Mouse (Mus musculus): ENCODE data around the gene Gpatch8. TPM values are rescaled to one million over a fixed set of nuclear protein-coding genes. Genes with fewer than 3 reads are reported as not detected.
"Not testable (repeated sequence)": the region's sequence is repeated elsewhere in the genome, so short reads cannot be mapped to it uniquely, and the experiment has no call there.

The Gpatch8 gene
- polyA plus RNA-seq, 1 experiment from 2014 or later: 68.1 TPM

GRCm38 (mm10) chr11:102540286-102540685 is 15.9 kb downstream of the Gpatch8 start:
- not testable (repeated sequence) for H3K4me1 ChIP-seq (replicated peaks; ENCODE audit: control insufficient read depth, insufficient read depth, low read length); H3K27me3 ChIP-seq (ENCODE audit: control insufficient read depth, insufficient read depth, low read length); DNase-seq (ENCODE audit: low spot score); H3K4me2 ChIP-seq (replicated peaks; ENCODE audit: low read depth, low read length); H3K36me3 ChIP-seq (ENCODE audit: control insufficient read depth, insufficient read depth, low read length); ATAC-seq (ENCODE audit: low FRiP score); H3K4me3 ChIP-seq (ENCODE audit: low read depth, low read length); H3K9ac ChIP-seq (ENCODE audit: low read depth, low read length); H3K9me3 ChIP-seq (ENCODE audit: control insufficient read depth, low read length); H3K27ac ChIP-seq (ENCODE audit: low read depth, low read length)

DNA sequence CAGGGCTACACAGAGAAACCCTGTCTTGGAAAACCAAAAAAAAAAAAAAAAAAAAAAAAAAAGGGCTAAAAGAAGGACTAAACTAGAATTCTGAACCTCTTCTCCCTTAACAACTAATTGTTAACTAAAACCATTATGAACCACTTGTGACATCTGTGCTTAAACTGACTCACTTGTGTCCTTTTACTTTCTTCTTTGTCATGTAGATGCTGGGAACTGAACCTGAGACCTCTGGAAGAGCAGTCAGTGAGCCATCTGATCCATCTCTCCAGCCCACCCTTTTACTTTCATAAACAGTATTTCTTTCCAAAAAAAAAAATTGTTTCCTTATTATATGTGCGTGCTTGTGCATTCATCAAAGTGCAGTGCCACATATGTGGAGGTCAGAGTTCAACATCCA is 16.5 kb downstream of the Gpatch8 start:
- Histone ChIP-seq H3K27ac (ENCODE audit: low read depth, low read length) (no peak overlapping the region), H3K4me3 (ENCODE audit: low read depth, low read length) (no peak overlapping the region), H3K27me3 (ENCODE audit: control insufficient read depth, insufficient read depth, low read length) (no peaks in the 10 kb centered on the region), H3K9ac (ENCODE audit: low read depth, low read length) (no peak overlapping the region), H3K4me1 (replicated peaks; ENCODE audit: control insufficient read depth, insufficient read depth, low read length) (no peaks in the 10 kb centered on the region), H3K9me3 (ENCODE audit: control insufficient read depth, low read length) (no peaks in the 10 kb centered on the region), H3K36me3 (ENCODE audit: control insufficient read depth, insufficient read depth, low read length) (no peaks in the 10 kb centered on the region), H3K4me2 (replicated peaks; ENCODE audit: low read depth, low read length) (no peak overlapping the region)
- no peak for DNase-seq (ENCODE audit: low spot score)
- ATAC-seq (ENCODE audit: low FRiP score): no peak
- 47% methylated on average over 1 of the region's 1 CpGs for WGBS

GRCm38 (mm10) chr11:102536210-102536609 is 20.0 kb downstream of the Gpatch8 start:
- WGBS: 77% methylated on average over 3 of the region's 3 CpGs
- Histone ChIP-seq H3K4me3 (ENCODE audit: low read depth, low read length) (no peak overlapping the region), H3K27me3 (ENCODE audit: control insufficient read depth, insufficient read depth, low read length) (no peaks in the 10 kb centered on the region), H3K4me2 (replicated peaks; ENCODE audit: low read depth, low read length) (no peak overlapping the region), H3K36me3 (ENCODE audit: control insufficient read depth, insufficient read depth, low read length) (no peaks in the 10 kb centered on the region), H3K9me3 (ENCODE audit: control insufficient read depth, low read length) (no peaks in the 10 kb centered on the region), H3K9ac (ENCODE audit: low read depth, low read length) (no peak overlapping the region), H3K4me1 (replicated peaks; ENCODE audit: control insufficient read depth, insufficient read depth, low read length) (no peaks in the 10 kb centered on the region), H3K27ac (ENCODE audit: low read depth, low read length) (no peak overlapping the region)
- DNase-seq (ENCODE audit: low spot score) (no peak), ATAC-seq (ENCODE audit: low FRiP score) (no peak)

- Histone ChIP-seq H3K9ac (ENCODE audit: low read depth, low read length) (no peak overlapping the region), H3K4me2 (replicated peaks; ENCODE audit: low read depth, low read length) (no peak overlapping the region), H3K36me3 (ENCODE audit: control insufficient read depth, insufficient read depth, low read length) (no peaks in the 10 kb centered on the region), H3K4me3 (ENCODE audit: low read depth, low read length) (no peak overlapping the region), H3K27ac (ENCODE audit: low read depth, low read length) (no peak overlapping the region), H3K4me1 (replicated peaks; ENCODE audit: control insufficient read depth, insufficient read depth, low read length) (no peaks in the 10 kb centered on the region), H3K9me3 (ENCODE audit: control insufficient read depth, low read length) (no peaks in the 10 kb centered on the region), H3K27me3 (ENCODE audit: control insufficient read depth, insufficient read depth, low read length) (no peaks in the 10 kb centered on the region)
- no peak for ATAC-seq (ENCODE audit: low FRiP score)
- DNase-seq (ENCODE audit: low spot score): no peak
- 87% methylated on average over 2 of the region's 2 CpGs for WGBS
Observed at GRCm38 (mm10) chr11:102534078-102534477, 22.1 kb downstream of the Gpatch8 start.

GRCm38 (mm10) chr11:102531425-102531824 is 24.8 kb downstream of the Gpatch8 start:
- Histone ChIP-seq H3K27ac (ENCODE audit: low read depth, low read length) (no peak overlapping the region), H3K9me3 (ENCODE audit: control insufficient read depth, low read length) (no peaks in the 10 kb centered on the region), H3K27me3 (ENCODE audit: control insufficient read depth, insufficient read depth, low read length) (no peaks in the 10 kb centered on the region), H3K4me2 (replicated peaks; ENCODE audit: low read depth, low read length) (no peak overlapping the region), H3K36me3 (ENCODE audit: control insufficient read depth, insufficient read depth, low read length) (no peaks in the 10 kb centered on the region), H3K4me1 (replicated peaks; ENCODE audit: control insufficient read depth, insufficient read depth, low read length) (no peaks in the 10 kb centered on the region), H3K4me3 (ENCODE audit: low read depth, low read length) (no peak overlapping the region), H3K9ac (ENCODE audit: low read depth, low read length) (no peak overlapping the region)
- DNase-seq (ENCODE audit: low spot score) (no peak), ATAC-seq (ENCODE audit: low FRiP score) (no peak)
- 59% methylated on average over 5 of the region's 5 CpGs for WGBS

- no peak for ATAC-seq (ENCODE audit: low FRiP score)
- H3K9ac ChIP-seq (ENCODE audit: low read depth, low read length): no peak overlapping the region
- no peak overlapping the region for H3K4me3 ChIP-seq (ENCODE audit: low read depth, low read length)
- no peaks in the 10 kb centered on the region for H3K4me1 ChIP-seq (replicated peaks; ENCODE audit: control insufficient read depth, insufficient read depth, low read length)
- H3K27ac ChIP-seq (ENCODE audit: low read depth, low read length): no peak overlapping the region
- H3K4me2 ChIP-seq (replicated peaks; ENCODE audit: low read depth, low read length): no peak overlapping the region
- no peaks in the 10 kb centered on the region for H3K9me3 ChIP-seq (ENCODE audit: control insufficient read depth, low read length)
- 96% methylated on average over 1 of the region's 1 CpGs for WGBS
- peaks cover 2% of the 10 kb centered on the region; the same call in 1 of the 2 replicates for H3K36me3 ChIP-seq (ENCODE audit: control insufficient read depth, insufficient read depth, low read length)
- H3K27me3 ChIP-seq (ENCODE audit: control insufficient read depth, insufficient read depth, low read length): no peaks in the 10 kb centered on the region
- no peak for DNase-seq (ENCODE audit: low spot score)
Observed at GRCm38 (mm10) chr11:102514793-102515424, 41.3 kb downstream of the Gpatch8 start.

DNA sequence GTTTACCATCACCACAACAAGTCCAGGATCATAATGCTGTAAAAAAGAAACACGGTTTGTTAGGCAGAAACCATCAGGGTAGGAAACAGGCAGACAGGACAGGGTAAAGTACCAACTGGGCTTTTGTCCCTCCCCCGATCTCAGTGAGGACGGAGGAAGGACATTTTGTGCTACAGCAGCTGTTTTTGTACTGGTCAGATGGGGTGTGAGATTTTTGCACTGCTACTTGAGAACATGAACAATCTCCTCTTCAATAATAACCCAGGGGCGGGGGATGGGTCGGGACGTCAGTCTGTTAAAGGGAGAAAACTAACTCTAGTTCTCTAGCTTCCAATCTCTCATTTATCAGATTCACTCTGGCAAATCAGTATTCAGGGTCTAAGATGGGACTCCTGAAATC is 46.0 kb downstream of the Gpatch8 start:
- Histone ChIP-seq H3K4me2 (replicated peaks; ENCODE audit: low read depth, low read length) (no peak overlapping the region), H3K27me3 (ENCODE audit: control insufficient read depth, insufficient read depth, low read length) (no peaks in the 10 kb centered on the region), H3K36me3 (ENCODE audit: control insufficient read depth, insufficient read depth, low read length) (no peaks in the 10 kb centered on the region), H3K27ac (ENCODE audit: low read depth, low read length) (no peak overlapping the region), H3K4me1 (replicated peaks; ENCODE audit: control insufficient read depth, insufficient read depth, low read length) (no peaks in the 10 kb centered on the region), H3K9ac (ENCODE audit: low read depth, low read length) (no peak overlapping the region), H3K4me3 (ENCODE audit: low read depth, low read length) (no peak overlapping the region), H3K9me3 (ENCODE audit: control insufficient read depth, low read length) (no peaks in the 10 kb centered on the region)
- 72% methylated on average over 6 of the region's 6 CpGs for WGBS
- ATAC-seq (ENCODE audit: low FRiP score) (no peak), DNase-seq (ENCODE audit: low spot score) (no peak)

GRCm38 (mm10) chr11:102496732-102497131 is 59.5 kb downstream of the Gpatch8 start:
- peaks cover 7% of the 10 kb centered on the region; the same call in 1 of the 2 replicates for H3K36me3 ChIP-seq (ENCODE audit: control insufficient read depth, insufficient read depth, low read length)
- no peak overlapping the region for H3K4me3 ChIP-seq (ENCODE audit: low read depth, low read length)
- ATAC-seq (ENCODE audit: low FRiP score) (no peak), DNase-seq (ENCODE audit: low spot score) (no peak)
- WGBS: 89% methylated on average over 2 of the region's 2 CpGs
- H3K9ac ChIP-seq (ENCODE audit: low read depth, low read length): no peak overlapping the region
- no peaks in the 10 kb centered on the region for H3K27me3 ChIP-seq (ENCODE audit: control insufficient read depth, insufficient read depth, low read length)
- H3K4me1 ChIP-seq (replicated peaks; ENCODE audit: control insufficient read depth, insufficient read depth, low read length): no peaks in the 10 kb centered on the region
- H3K4me2 ChIP-seq (replicated peaks; ENCODE audit: low read depth, low read length): no peak overlapping the region
- no peaks in the 10 kb centered on the region for H3K9me3 ChIP-seq (ENCODE audit: control insufficient read depth, low read length)
- H3K27ac ChIP-seq (ENCODE audit: low read depth, low read length): no peak overlapping the region

GRCm38 (mm10) chr11:102496206-102496605 is 60.0 kb downstream of the Gpatch8 start:
- no peak overlapping the region for H3K27ac ChIP-seq (ENCODE audit: low read depth, low read length)
- H3K36me3 ChIP-seq (ENCODE audit: control insufficient read depth, insufficient read depth, low read length): peaks cover 7% of the 10 kb centered on the region; the same call in 1 of the 2 replicates
- no peak for ATAC-seq (ENCODE audit: low FRiP score)
- DNase-seq (ENCODE audit: low spot score): no peak
- H3K4me1 ChIP-seq (replicated peaks; ENCODE audit: control insufficient read depth, insufficient read depth, low read length): no peaks in the 10 kb centered on the region
- no peak overlapping the region for H3K9ac ChIP-seq (ENCODE audit: low read depth, low read length)
- no peak overlapping the region for H3K4me2 ChIP-seq (replicated peaks; ENCODE audit: low read depth, low read length)
- H3K9me3 ChIP-seq (ENCODE audit: control insufficient read depth, low read length): no peaks in the 10 kb centered on the region
- 98% methylated on average over 2 of the region's 2 CpGs for WGBS
- no peak overlapping the region for H3K4me3 ChIP-seq (ENCODE audit: low read depth, low read length)
- H3K27me3 ChIP-seq (ENCODE audit: control insufficient read depth, insufficient read depth, low read length): no peaks in the 10 kb centered on the region
